ENCODE assay signal across 9 mouse cellular contexts in genomic region chr17:13336979-13337749, GRCm38 (mm10). TPM values are rescaled to one million over a fixed set of nuclear protein-coding genes. Genes with fewer than 3 reads are reported as not detected.
DNase-seq lines count a peak whose midpoint lies in the region; ATAC-seq lines count a peak whose summit lies in the region.
"Not testable (repeated sequence)": the region's sequence is repeated elsewhere in the genome, so short reads cannot be mapped to it uniquely, and the experiment has no call there.
"Had no signal": no experiment of that assay in that cellular context is flagged by ENCODE, and none has a peak within 500 bp of the region (broad histone marks: within the 10 kb centered on the region; RNA-seq: fewer than 3 reads in every experiment).

No protein-coding gene starts in this region.

- H3K9ac ChIP-seq in lung, embryonic 16.5 days (ENCODE audit: low read length) = not testable (repeated sequence)

- H3K27me3 ChIP-seq in lung, embryonic 16.5 days (ENCODE audit: control insufficient read depth, insufficient read depth, low read depth, low read length) = not testable (repeated sequence)

- not testable (repeated sequence) for H3K36me3 ChIP-seq in lung, embryonic 16.5 days (ENCODE audit: control insufficient read depth, insufficient read depth, low read length)

- not testable (repeated sequence) for H3K4me3 ChIP-seq in lung, embryonic 16.5 days (ENCODE audit: low read length)

- 61% methylated on average over 9 of the region's 9 CpGs for WGBS in lung, embryonic 16.5 days

- ATAC-seq in granulocyte monocyte progenitor cell, adult 5-6 weeks (replicated peaks; ENCODE audit: poor library complexity, severe bottlenecking) = peak; percentile 82
- ATAC-seq in lung, embryonic 16.5 days (ENCODE audit: low read depth) = peak; percentile 63

- not testable (repeated sequence) for H3K4me1 ChIP-seq in lung, embryonic 16.5 days (replicated peaks; ENCODE audit: control insufficient read depth, insufficient read depth, low read length)

- H3K9me3 ChIP-seq in lung, embryonic 16.5 days (ENCODE audit: control insufficient read depth, low read length) = not testable (repeated sequence)

- peak; percentile 31 to 33 for DNase-seq in adrenal gland, adult 18-20 months (ENCODE audit: low spot score in 2 of 2)
- DNase-seq in embryo, embryonic 10 days (ENCODE audit: low spot score) = peak; percentile 69
- peak; percentile 34 for DNase-seq in induced T-regulatory cell, adult 2 months (ENCODE audit: low read depth)
- DNase-seq in layer of hippocampus, postnatal 14 days (ENCODE audit: low spot score in 2 of 2) = peak; percentile 64 to 70
- peak; percentile 22 for DNase-seq in ovary, postnatal 14 days (ENCODE audit: low spot score)
- peak; percentile 16 for DNase-seq in thymus, postnatal 4 days

- not testable (repeated sequence) for H3K27ac ChIP-seq in lung, embryonic 16.5 days (ENCODE audit: low read length)

- not testable (repeated sequence) for H3K4me2 ChIP-seq in lung, embryonic 16.5 days (ENCODE audit: low read depth, low read length)

RNA-seq across cellular contexts. Expression of gene Tcp10c, which starts 17.2 kb away (rescaled TPM):
- total RNA-seq in adrenal gland, adult 18-20 months (2021) = not detected
- total RNA-seq in granulocyte monocyte progenitor cell, adult 5-6 weeks (2014; fragmentation: Nextera tagmentation) = not detected in 2 replicates
- total RNA-seq in granulocyte monocyte progenitor cell, adult 5-6 weeks (2017) = not detected in 2 replicates
- under 1 TPM in 1 of 2 experiments, not detected in 1; 0.21 TPM for total RNA-seq in layer of hippocampus, postnatal 14 days (2021)
- not detected in 2 replicates for polyA plus RNA-seq in lung, embryonic 16.5 days (2015; fragmentation: Nextera tagmentation; extraction: Ambion mirVana)
- polyA plus RNA-seq: erythroblast, embryonic 14.5 days had no signal

Comparison
In these comparisons a context has a peak if more than half of its experiments do, and no peak if none do; other contexts are left out.
1. DNase-seq: peak in every context shown above with its lines; median percentile 69 in embryo, embryonic 10 days; 67 in layer of hippocampus, postnatal 14 days; 34 in induced T-regulatory cell, adult 2 months; 32 in adrenal gland, adult 18-20 months; 22 in ovary, postnatal 14 days; 16 in thymus, postnatal 4 days.